Mouse (Mus musculus): ENCODE data around the gene Irgc1. TPM values are rescaled to one million over a fixed set of nuclear protein-coding genes. Genes with fewer than 3 reads are reported as not detected.

The Irgc1 gene
- polyA plus RNA-seq, 1 experiment from 2014 or later, result not detected

GRCm38 (mm10) chr7:24427168-24427567 lies 24.9 kb downstream of the Irgc1 start:
- Histone ChIP-seq H3K9ac (replicated peaks) (no peak overlapping the region), H3K4me3 (no peak overlapping the region), H3K4me1 (peaks cover 12% of the 10 kb centered on the region), H3K27ac (replicated peaks) (no peak overlapping the region), H3K27me3 (no peaks in the 10 kb centered on the region), H3K9me3 (no peaks in the 10 kb centered on the region), H3K36me3 (no peaks in the 10 kb centered on the region; the same call in 1 of the 2 replicates), H3K4me2 (replicated peaks) (no peak overlapping the region)
- WGBS, result 96% methylated on average over 8 of the region's 8 CpGs
- ATAC-seq (replicated peaks), result no peak

GRCm38 (mm10) chr7:24425919-24426318 lies 26.2 kb downstream of the Irgc1 start:
- 86% methylated on average over 9 of the region's 9 CpGs for WGBS
- H3K4me2 ChIP-seq (replicated peaks), result no peak overlapping the region
- ATAC-seq (replicated peaks), result no peak

GRCm38 (mm10) chr7:24423956-24424732 lies 28.0 kb downstream of the Irgc1 start:
- no peak overlapping the region for H3K4me2 ChIP-seq (replicated peaks)
- no peak for ATAC-seq (replicated peaks)
- no peaks in the 10 kb centered on the region for H3K27me3 ChIP-seq
- H3K9me3 ChIP-seq, result no peaks in the 10 kb centered on the region
- H3K4me3 ChIP-seq, result no peak overlapping the region
- 0 out of 2 replicates have a peak, but pooled peaks cover 6% of the 10 kb centered on the region for H3K4me1 ChIP-seq
- H3K9ac ChIP-seq (replicated peaks), result no peak overlapping the region
- H3K36me3 ChIP-seq, result no peaks in the 10 kb centered on the region; the same call in none of the 2 replicates
- 78% methylated on average over 12 of the region's 12 CpGs for WGBS
- no peak overlapping the region for H3K27ac ChIP-seq (replicated peaks)

More at GRCm38 (mm10) chr7:24425919-24426318, 26.2 kb downstream of the Irgc1 start:
- H3K9me3 ChIP-seq, result no peaks in the 10 kb centered on the region
- peaks cover 12% of the 10 kb centered on the region for H3K4me1 ChIP-seq
- no peaks in the 10 kb centered on the region; the same call in none of the 2 replicates for H3K36me3 ChIP-seq
- H3K9ac ChIP-seq (replicated peaks), result no peak overlapping the region
- H3K4me3 ChIP-seq, result no peak overlapping the region
- no peak overlapping the region for H3K27ac ChIP-seq (replicated peaks)
- H3K27me3 ChIP-seq, result no peaks in the 10 kb centered on the region

GRCm38 (mm10) chr7:24423107-24423763 lies 28.9 kb downstream of the Irgc1 start:
- WGBS, result 94% methylated on average over 15 of the region's 15 CpGs
- no peak overlapping the region for H3K4me2 ChIP-seq (replicated peaks)
- no peaks in the 10 kb centered on the region; the same call in none of the 2 replicates for H3K36me3 ChIP-seq
- 0 out of 2 replicates have a peak, but pooled peaks cover 5% of the 10 kb centered on the region for H3K4me1 ChIP-seq
- H3K27ac ChIP-seq (replicated peaks), result no peak overlapping the region
- no peaks in the 10 kb centered on the region for H3K27me3 ChIP-seq
- no peak overlapping the region for H3K4me3 ChIP-seq
- ATAC-seq (replicated peaks), result no peak
- no peaks in the 10 kb centered on the region for H3K9me3 ChIP-seq
- no peak overlapping the region for H3K9ac ChIP-seq (replicated peaks)

- Histone ChIP-seq H3K27ac (replicated peaks) (no peak overlapping the region), H3K36me3 (no peaks in the 10 kb centered on the region; the same call in none of the 2 replicates), H3K9me3 (no peaks in the 10 kb centered on the region), H3K4me2 (replicated peaks) (no peak overlapping the region), H3K9ac (replicated peaks) (no peak overlapping the region), H3K4me1 (0 out of 2 replicates have a peak, but pooled peaks cover 5% of the 10 kb centered on the region), H3K27me3 (no peaks in the 10 kb centered on the region), H3K4me3 (no peak overlapping the region)
- ATAC-seq (replicated peaks), result no peak
- 77% methylated on average over 8 of the region's 8 CpGs for WGBS
These were observed 29.8 kb downstream of the Irgc1 start for GRCm38 (mm10) chr7:24422251-24422650.

GRCm38 (mm10) chr7:24421648-24422047 lies 30.4 kb downstream of the Irgc1 start:
- H3K9ac ChIP-seq (replicated peaks), result no peak overlapping the region
- WGBS, result 73% methylated on average over 7 of the region's 7 CpGs
- H3K4me3 ChIP-seq, result no peak overlapping the region
- no peak for ATAC-seq (replicated peaks)
- no peaks in the 10 kb centered on the region for H3K27me3 ChIP-seq
- H3K27ac ChIP-seq (replicated peaks), result no peak overlapping the region
- no peak overlapping the region for H3K4me2 ChIP-seq (replicated peaks)
- H3K9me3 ChIP-seq, result no peaks in the 10 kb centered on the region
- H3K4me1 ChIP-seq, result 0 out of 2 replicates have a peak, but pooled peaks cover 5% of the 10 kb centered on the region
- H3K36me3 ChIP-seq, result peaks cover 3% of the 10 kb centered on the region

GRCm38 (mm10) chr7:24419579-24419978 lies 32.5 kb downstream of the Irgc1 start:
- Histone ChIP-seq H3K36me3 (peaks cover 3% of the 10 kb centered on the region), H3K4me1 (0 out of 2 replicates have a peak, but pooled peaks cover 5% of the 10 kb centered on the region), H3K9me3 (no peaks in the 10 kb centered on the region), H3K4me3 (no peak overlapping the region), H3K27ac (replicated peaks) (no peak overlapping the region), H3K27me3 (no peaks in the 10 kb centered on the region), H3K9ac (replicated peaks) (no peak overlapping the region), H3K4me2 (replicated peaks) (no peak overlapping the region)
- no peak for ATAC-seq (replicated peaks)
- 25% methylated on average over 8 of the region's 8 CpGs for whole genome bisulfite sequencing

- no peak for ATAC-seq (replicated peaks)
- 85% methylated on average over 7 of the region's 7 CpGs for WGBS
- no peaks in the 10 kb centered on the region for H3K9me3 ChIP-seq
- peaks cover 3% of the 10 kb centered on the region; the same call in 1 of the 2 replicates for H3K36me3 ChIP-seq
- no peaks in the 10 kb centered on the region for H3K27me3 ChIP-seq
- 0 out of 2 replicates have a peak, but pooled peaks cover 5% of the 10 kb centered on the region for H3K4me1 ChIP-seq
- H3K4me3 ChIP-seq, result no peak overlapping the region
- no peak overlapping the region for H3K9ac ChIP-seq (replicated peaks)
- H3K4me2 ChIP-seq (replicated peaks), result no peak overlapping the region
- no peak overlapping the region for H3K27ac ChIP-seq (replicated peaks)
These were observed 36.8 kb downstream of the Irgc1 start for GRCm38 (mm10) chr7:24415261-24415660.

GRCm38 (mm10) chr7:24413630-24414029 lies 38.5 kb downstream of the Irgc1 start:
- WGBS, result 96% methylated on average over 3 of the region's 3 CpGs
- H3K4me1 ChIP-seq, result no peaks in the 10 kb centered on the region
- H3K9me3 ChIP-seq, result no peaks in the 10 kb centered on the region
- peaks cover 3% of the 10 kb centered on the region; the same call in 1 of the 2 replicates for H3K36me3 ChIP-seq
- no peak overlapping the region for H3K4me2 ChIP-seq (replicated peaks)
- no peak for ATAC-seq (replicated peaks)
- H3K9ac ChIP-seq (replicated peaks), result no peak overlapping the region
- no peaks in the 10 kb centered on the region for H3K27me3 ChIP-seq
- no peak overlapping the region for H3K4me3 ChIP-seq
- no peak overlapping the region for H3K27ac ChIP-seq (replicated peaks)

GRCm38 (mm10) chr7:24410831-24411230 lies 41.3 kb downstream of the Irgc1 start:
- Histone ChIP-seq H3K27me3 (no peaks in the 10 kb centered on the region), H3K4me2 (replicated peaks) (no peak overlapping the region), H3K9me3 (no peaks in the 10 kb centered on the region), H3K4me1 (peaks cover 7% of the 10 kb centered on the region), H3K9ac (replicated peaks) (no peak overlapping the region), H3K27ac (replicated peaks) (no peak overlapping the region), H3K36me3 (peaks cover 5% of the 10 kb centered on the region), H3K4me3 (no peak overlapping the region)
- ATAC-seq (replicated peaks), result no peak
- 84% methylated on average over 3 of the region's 3 CpGs for WGBS

GRCm38 (mm10) chr7:24410123-24410522 lies 42.0 kb downstream of the Irgc1 start:
- no peak for ATAC-seq (replicated peaks)
- Histone ChIP-seq H3K27me3 (no peaks in the 10 kb centered on the region), H3K9ac (replicated peaks) (no peak overlapping the region), H3K9me3 (no peaks in the 10 kb centered on the region), H3K27ac (replicated peaks) (no peak overlapping the region), H3K4me1 (peaks cover 7% of the 10 kb centered on the region), H3K36me3 (peaks cover 13% of the 10 kb centered on the region), H3K4me2 (replicated peaks) (no peak overlapping the region), H3K4me3 (no peak overlapping the region)
- 86% methylated on average over 6 of the region's 6 CpGs for WGBS

- no peak overlapping the region for H3K4me2 ChIP-seq (replicated peaks)
- H3K4me1 ChIP-seq, result peaks cover 7% of the 10 kb centered on the region
- H3K36me3 ChIP-seq, result peaks cover 25% of the 10 kb centered on the region
- 92% methylated on average over 9 of the region's 9 CpGs for WGBS
- H3K4me3 ChIP-seq, result no peak overlapping the region
- no peak overlapping the region for H3K9ac ChIP-seq (replicated peaks)
- no peaks in the 10 kb centered on the region for H3K27me3 ChIP-seq
- H3K27ac ChIP-seq (replicated peaks), result no peak overlapping the region
- ATAC-seq (replicated peaks), result no peak
- H3K9me3 ChIP-seq, result no peaks in the 10 kb centered on the region
These were observed 43.9 kb downstream of the Irgc1 start for GRCm38 (mm10) chr7:24408186-24408585.
